Mouse (Mus musculus): ENCODE results near the gene Brinp2. TPM values are rescaled to one million over a fixed set of nuclear protein-coding genes. Genes with fewer than 3 reads are reported as not detected.

The Brinp2 gene
- polyA plus RNA-seq, 1 experiment from 2014 or later, result 0.11 TPM

DNA sequence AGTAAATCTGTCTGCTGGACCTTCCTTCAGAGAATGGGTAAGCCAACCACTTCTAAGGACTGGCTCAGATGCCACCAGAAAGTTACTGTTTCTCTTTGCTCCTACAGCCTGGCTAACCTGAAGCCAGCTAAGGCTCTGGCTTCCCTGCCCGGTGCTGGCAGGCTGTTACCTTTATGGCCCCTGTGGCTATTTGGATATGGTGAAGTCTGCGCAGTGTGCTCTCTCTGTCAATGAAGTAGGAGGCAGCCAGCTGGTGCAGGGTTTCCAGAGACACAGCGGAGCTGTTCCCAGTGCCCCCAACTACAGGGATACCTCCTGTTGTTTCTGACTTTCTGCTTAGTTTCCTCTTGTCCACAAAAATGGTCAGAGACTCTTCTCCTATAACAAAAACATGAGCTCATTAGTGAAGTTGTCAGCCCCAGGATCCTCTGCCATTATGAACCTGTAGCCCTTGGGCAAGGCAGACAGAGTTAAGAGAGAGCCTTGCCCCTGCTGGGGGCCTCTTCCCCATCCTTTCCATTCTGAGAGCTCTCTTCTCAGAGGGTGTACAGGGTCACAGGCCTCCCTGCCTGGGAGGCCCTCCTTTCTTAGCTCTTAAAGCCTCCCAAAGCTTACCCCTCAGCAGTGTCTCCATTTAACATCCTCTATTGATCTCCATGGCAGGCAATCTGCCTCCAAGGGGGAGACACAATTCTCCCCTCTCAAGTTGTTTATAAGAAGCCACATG lies 89.7 kb downstream of the Brinp2 start:
- Histone ChIP-seq H3K4me2 (replicated peaks; ENCODE audit: low read depth, low read length) (no peak overlapping the region), H3K27me3 (ENCODE audit: control insufficient read depth, insufficient read depth, low read length) (no peaks in the 10 kb centered on the region), H3K36me3 (ENCODE audit: control insufficient read depth, insufficient read depth, low read length) (no peaks in the 10 kb centered on the region), H3K4me1 (ENCODE audit: control insufficient read depth, insufficient read depth, low read length) (no peaks in the 10 kb centered on the region), H3K4me3 (ENCODE audit: low read length) (no peak overlapping the region), H3K9me3 (ENCODE audit: control insufficient read depth, low read length) (no peaks in the 10 kb centered on the region), H3K9ac (ENCODE audit: low read depth, low read length) (no peak overlapping the region), H3K27ac (ENCODE audit: low read depth, low read length) (no peak overlapping the region)
- ATAC-seq (ENCODE audit: low FRiP score, low TSS enrichment), result no peak
- 35% methylated on average over 3 of the region's 3 CpGs for WGBS

DNA sequence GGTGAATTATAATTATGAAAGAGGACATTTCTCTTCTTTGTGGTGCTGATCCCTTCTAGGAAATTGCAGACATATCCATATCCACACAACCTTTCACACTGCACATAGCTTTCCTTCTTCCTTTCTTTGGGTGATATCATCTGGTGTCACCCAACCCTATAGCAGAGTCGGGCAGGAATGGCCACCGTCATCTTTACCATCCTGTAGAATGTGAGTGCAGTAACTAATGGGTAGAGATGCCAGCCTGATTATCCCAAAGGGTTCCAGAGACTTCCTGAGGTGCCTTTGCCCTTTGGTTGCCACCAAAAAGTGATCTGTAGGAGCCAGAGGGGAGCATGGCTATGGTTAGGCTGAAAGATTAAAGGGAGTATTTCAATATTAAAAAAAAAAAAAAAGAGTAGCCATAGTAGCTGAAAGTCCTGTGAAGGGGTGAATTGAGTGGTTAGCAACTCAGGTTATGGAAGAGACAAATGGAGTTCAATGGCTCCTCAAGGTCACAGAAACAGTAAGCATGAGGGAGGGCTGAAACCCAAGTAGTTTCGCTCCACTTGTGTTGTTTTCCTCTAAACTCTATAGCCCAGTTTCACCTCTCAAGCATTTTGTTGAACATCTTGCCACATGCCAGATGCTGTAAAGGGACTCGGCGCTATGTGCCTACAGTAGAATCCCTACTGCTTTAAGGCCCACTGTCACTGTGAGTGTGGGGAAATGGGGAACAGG lies 96.5 kb downstream of the Brinp2 start:
- ATAC-seq (ENCODE audit: low FRiP score, low TSS enrichment), result no peak; the same call in 1 of the 2 replicates
- H3K27ac ChIP-seq (ENCODE audit: low read depth, low read length), result no peak overlapping the region

DNA sequence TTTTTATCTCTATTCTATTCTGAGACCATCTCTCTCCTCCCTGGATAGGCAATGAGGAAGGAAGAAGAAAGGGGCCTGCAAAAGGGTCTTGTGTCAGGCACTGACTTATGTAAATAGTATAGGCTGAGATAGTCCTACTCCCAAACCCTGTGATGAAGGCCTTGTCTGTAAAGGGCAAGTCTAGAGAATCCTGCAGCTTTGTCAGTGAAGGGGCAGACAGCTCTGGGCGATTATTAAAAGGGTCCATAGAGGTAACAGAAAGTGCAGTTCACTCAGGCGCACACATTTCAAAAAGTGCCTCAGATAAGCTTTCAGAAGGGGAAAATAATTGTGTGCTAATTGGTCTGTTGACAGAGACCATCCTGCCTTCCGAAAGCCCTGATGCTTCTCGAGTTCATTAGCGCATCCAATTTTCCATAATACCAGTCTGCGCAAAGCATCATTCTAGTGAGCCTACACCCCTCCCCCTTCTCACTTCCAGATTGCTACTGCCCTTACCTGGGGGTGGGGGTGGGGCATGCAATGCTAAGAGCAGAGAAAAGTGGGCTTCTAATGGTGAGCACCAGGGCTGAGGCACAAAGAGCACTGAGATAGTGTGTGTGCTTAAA lies 97.3 kb downstream of the Brinp2 start:
- H3K9ac ChIP-seq (ENCODE audit: low read depth, low read length), result no peak overlapping the region
- H3K9me3 ChIP-seq (ENCODE audit: control insufficient read depth, low read length), result no peaks in the 10 kb centered on the region
- H3K4me1 ChIP-seq (ENCODE audit: control insufficient read depth, insufficient read depth, low read length), result no peaks in the 10 kb centered on the region
- WGBS, result 84% methylated on average over 6 of the region's 6 CpGs
- H3K4me3 ChIP-seq (ENCODE audit: low read length), result no peak overlapping the region
- H3K27me3 ChIP-seq (ENCODE audit: control insufficient read depth, insufficient read depth, low read length), result no peaks in the 10 kb centered on the region
- no peaks in the 10 kb centered on the region for H3K36me3 ChIP-seq (ENCODE audit: control insufficient read depth, insufficient read depth, low read length)
- no peak for ATAC-seq (ENCODE audit: low FRiP score, low TSS enrichment)
- no peak overlapping the region for H3K27ac ChIP-seq (ENCODE audit: low read depth, low read length)
- no peak overlapping the region for H3K4me2 ChIP-seq (replicated peaks; ENCODE audit: low read depth, low read length)

More for the DNA sequence above, 96.5 kb downstream of the Brinp2 start:
- no peaks in the 10 kb centered on the region for H3K36me3 ChIP-seq (ENCODE audit: control insufficient read depth, insufficient read depth, low read length)
- no peak overlapping the region for H3K4me2 ChIP-seq (replicated peaks; ENCODE audit: low read depth, low read length)
- H3K27me3 ChIP-seq (ENCODE audit: control insufficient read depth, insufficient read depth, low read length), result no peaks in the 10 kb centered on the region
- H3K9ac ChIP-seq (ENCODE audit: low read depth, low read length), result no peak overlapping the region
- H3K4me3 ChIP-seq (ENCODE audit: low read length), result no peak overlapping the region
- 81% methylated on average over 5 of the region's 5 CpGs for WGBS
- no peaks in the 10 kb centered on the region for H3K9me3 ChIP-seq (ENCODE audit: control insufficient read depth, low read length)
- no peaks in the 10 kb centered on the region for H3K4me1 ChIP-seq (ENCODE audit: control insufficient read depth, insufficient read depth, low read length)

DNA sequence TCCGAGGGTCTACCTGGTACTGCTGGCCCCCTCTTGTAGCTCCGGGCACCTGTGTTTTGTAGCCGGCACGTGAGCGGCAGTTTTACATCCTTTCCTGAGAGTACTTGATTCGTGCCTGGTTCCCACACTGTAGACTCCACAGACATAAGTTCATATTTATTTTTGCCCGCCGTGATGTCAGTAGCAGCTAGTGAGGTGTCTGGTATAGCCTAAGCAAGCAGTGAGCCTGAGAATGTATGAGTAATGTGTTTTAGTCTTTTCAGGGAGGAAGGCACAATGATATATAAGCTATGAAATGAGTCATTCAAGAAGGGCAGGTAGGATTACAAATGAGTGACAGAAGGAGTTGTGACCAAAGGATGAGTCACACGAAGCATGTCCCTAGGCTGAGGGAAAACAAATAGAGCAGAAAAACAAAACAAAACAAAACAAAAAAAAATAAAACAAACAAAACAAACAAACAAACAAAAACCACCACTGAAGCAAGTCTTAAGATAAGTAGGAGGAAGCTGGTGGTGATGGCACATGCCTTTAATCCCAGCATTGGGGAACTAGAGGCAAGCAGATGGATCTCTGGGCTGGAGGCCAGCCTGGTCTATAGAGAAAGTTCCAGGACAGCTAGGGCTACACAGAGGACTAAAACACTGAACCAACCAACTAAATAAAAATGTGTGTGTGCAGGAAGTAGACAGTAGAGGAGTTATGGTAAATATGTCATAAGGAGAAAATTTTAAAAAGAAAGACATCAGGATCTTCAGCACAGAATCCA lies 100.0 kb downstream of the Brinp2 start:
- Histone ChIP-seq H3K36me3 (ENCODE audit: control insufficient read depth, insufficient read depth, low read length) (no peaks in the 10 kb centered on the region), H3K4me3 (ENCODE audit: low read length) (no peak overlapping the region), H3K4me1 (ENCODE audit: control insufficient read depth, insufficient read depth, low read length) (no peaks in the 10 kb centered on the region), H3K27ac (ENCODE audit: low read depth, low read length) (no peak overlapping the region), H3K4me2 (replicated peaks; ENCODE audit: low read depth, low read length) (no peak overlapping the region), H3K27me3 (ENCODE audit: control insufficient read depth, insufficient read depth, low read length) (no peaks in the 10 kb centered on the region), H3K9ac (ENCODE audit: low read depth, low read length) (no peak overlapping the region), H3K9me3 (ENCODE audit: control insufficient read depth, low read length) (no peaks in the 10 kb centered on the region)
- ATAC-seq (ENCODE audit: low FRiP score, low TSS enrichment), result no peak
- WGBS, result 73% methylated on average over 9 of the region's 9 CpGs

DNA sequence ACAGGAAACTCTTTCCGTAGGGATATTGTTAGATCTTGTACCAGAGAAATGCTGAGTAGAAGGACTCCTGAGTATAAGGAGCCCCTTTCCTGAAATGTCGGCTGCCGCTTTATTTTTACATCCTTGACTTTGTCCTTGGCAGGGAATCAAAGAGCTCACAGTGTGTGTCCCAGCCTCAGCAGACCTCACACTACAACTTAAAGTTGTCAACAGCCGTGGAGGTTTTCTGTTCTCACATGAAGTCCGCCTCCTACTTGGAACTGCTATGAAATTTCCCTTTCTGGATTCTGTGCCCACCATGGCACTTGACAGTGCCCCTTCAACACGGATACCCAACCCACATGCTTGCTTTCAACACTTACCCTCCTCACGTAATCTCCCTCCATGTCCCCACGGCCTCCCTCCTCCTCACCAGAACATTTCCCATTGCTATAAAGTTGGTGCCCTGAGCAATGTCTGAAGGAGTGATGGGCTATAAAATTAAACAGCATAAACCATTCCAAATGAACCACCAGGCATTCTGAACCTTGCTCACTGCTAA lies 103.4 kb downstream of the Brinp2 start:
- ATAC-seq (ENCODE audit: low FRiP score, low TSS enrichment), result no peak
- Histone ChIP-seq H3K9me3 (ENCODE audit: control insufficient read depth, low read length) (no peaks in the 10 kb centered on the region), H3K4me2 (replicated peaks; ENCODE audit: low read depth, low read length) (no peak overlapping the region), H3K4me3 (ENCODE audit: low read length) (no peak overlapping the region), H3K4me1 (ENCODE audit: control insufficient read depth, insufficient read depth, low read length) (no peaks in the 10 kb centered on the region), H3K36me3 (ENCODE audit: control insufficient read depth, insufficient read depth, low read length) (no peaks in the 10 kb centered on the region), H3K9ac (ENCODE audit: low read depth, low read length) (no peak overlapping the region), H3K27me3 (ENCODE audit: control insufficient read depth, insufficient read depth, low read length) (no peaks in the 10 kb centered on the region), H3K27ac (ENCODE audit: low read depth, low read length) (no peak overlapping the region)
- WGBS, result 73% methylated on average over 8 of the region's 8 CpGs

DNA sequence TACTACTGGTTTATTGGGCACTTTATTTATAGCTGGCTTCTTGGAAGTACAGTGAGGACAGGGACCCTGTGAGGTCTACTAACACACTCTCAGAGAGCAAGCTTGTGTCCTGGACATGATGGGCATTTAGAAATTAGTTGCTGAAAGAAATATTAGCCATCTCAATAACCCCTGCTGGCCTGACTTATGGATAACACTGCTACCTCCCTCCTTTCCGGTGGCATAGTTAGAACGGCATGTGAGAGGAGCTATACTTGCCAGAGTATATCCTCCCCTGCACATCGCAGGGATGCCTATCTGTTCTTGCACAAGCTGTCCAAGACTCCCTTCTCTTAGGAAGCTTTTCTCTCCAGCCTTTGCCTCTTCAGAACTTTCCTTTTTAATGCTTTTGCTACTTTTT lies 107.9 kb downstream of the Brinp2 start:
- Histone ChIP-seq H3K9me3 (ENCODE audit: control insufficient read depth, low read length) (no peaks in the 10 kb centered on the region), H3K36me3 (ENCODE audit: control insufficient read depth, insufficient read depth, low read length) (no peaks in the 10 kb centered on the region), H3K9ac (ENCODE audit: low read depth, low read length) (no peak overlapping the region), H3K4me3 (ENCODE audit: low read length) (no peak overlapping the region), H3K27me3 (ENCODE audit: control insufficient read depth, insufficient read depth, low read length) (no peaks in the 10 kb centered on the region), H3K4me1 (ENCODE audit: control insufficient read depth, insufficient read depth, low read length) (no peaks in the 10 kb centered on the region), H3K27ac (ENCODE audit: low read depth, low read length) (no peak overlapping the region), H3K4me2 (replicated peaks; ENCODE audit: low read depth, low read length) (no peak overlapping the region)
- WGBS, result 82% methylated on average over 3 of the region's 3 CpGs
- no peak for ATAC-seq (ENCODE audit: low FRiP score, low TSS enrichment)

DNA sequence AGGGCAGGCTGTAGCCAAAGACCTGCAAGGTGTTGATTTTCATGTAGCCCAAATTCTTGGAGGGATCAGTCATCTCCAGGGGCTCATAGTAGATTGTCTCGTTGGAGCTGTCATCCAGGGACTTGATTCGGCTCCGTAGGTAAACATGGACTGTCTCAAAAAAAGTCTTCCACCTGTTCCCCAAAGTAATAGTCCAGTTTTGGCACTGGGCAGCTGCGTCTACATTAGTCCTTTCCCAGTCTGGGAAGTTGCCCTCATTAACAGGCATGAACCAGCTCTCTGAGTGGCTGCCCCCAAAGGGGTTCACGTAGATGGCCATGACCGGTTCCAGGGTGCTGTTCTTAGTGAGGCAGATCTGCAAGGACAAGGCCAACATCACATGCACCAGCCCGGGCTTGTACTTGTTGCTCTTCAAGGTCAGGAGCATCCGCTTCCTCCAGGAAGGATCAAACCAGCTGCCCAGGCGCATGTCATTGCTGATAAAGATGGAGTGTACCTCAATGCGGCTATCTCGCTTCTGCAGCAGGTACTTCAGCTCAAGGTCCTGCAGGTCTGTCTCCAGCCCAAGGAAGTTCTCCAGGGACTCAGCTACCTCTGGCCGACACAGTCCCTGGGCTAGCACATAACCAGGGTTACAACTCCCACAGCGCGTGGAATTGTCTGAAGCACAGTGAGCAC lies 109.5 kb downstream of the Brinp2 start:
- no peak overlapping the region for H3K4me3 ChIP-seq (ENCODE audit: low read length)
- no peaks in the 10 kb centered on the region for H3K4me1 ChIP-seq (ENCODE audit: control insufficient read depth, insufficient read depth, low read length)
- no peak overlapping the region for H3K27ac ChIP-seq (ENCODE audit: low read depth, low read length)
- ATAC-seq (ENCODE audit: low FRiP score, low TSS enrichment), result no peak
- WGBS, result 92% methylated on average over 14 of the region's 14 CpGs
- no peak overlapping the region for H3K9ac ChIP-seq (ENCODE audit: low read depth, low read length)
- H3K4me2 ChIP-seq (replicated peaks; ENCODE audit: low read depth, low read length), result no peak overlapping the region
- H3K36me3 ChIP-seq (ENCODE audit: control insufficient read depth, insufficient read depth, low read length), result no peaks in the 10 kb centered on the region
- H3K27me3 ChIP-seq (ENCODE audit: control insufficient read depth, insufficient read depth, low read length), result no peaks in the 10 kb centered on the region
- no peaks in the 10 kb centered on the region for H3K9me3 ChIP-seq (ENCODE audit: control insufficient read depth, low read length)

DNA sequence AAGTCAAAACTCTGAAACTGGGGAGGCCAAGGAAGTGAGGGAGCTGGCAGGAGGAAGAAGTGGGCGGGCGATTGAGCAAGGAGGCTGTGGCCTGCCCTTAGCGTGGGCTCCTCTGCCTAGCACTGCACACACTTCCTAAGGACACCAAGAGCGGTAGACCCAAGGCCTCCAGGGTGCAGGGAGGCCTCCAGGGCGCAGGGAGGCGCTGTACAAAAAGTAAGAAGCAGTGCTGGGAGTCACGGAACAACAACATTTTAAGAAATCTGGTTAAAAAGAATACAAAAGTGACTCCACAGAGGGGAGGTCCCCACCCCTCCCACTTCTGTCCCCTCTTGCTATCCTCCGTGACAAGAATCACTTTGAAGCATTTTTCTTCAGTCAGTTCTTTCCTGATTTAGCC lies 110.6 kb downstream of the Brinp2 start:
- Histone ChIP-seq H3K27ac (ENCODE audit: low read depth, low read length) (no peak overlapping the region), H3K9ac (ENCODE audit: low read depth, low read length) (no peak overlapping the region), H3K4me2 (replicated peaks; ENCODE audit: low read depth, low read length) (no peak overlapping the region), H3K4me1 (ENCODE audit: control insufficient read depth, insufficient read depth, low read length) (no peaks in the 10 kb centered on the region), H3K4me3 (ENCODE audit: low read length) (no peak overlapping the region), H3K36me3 (ENCODE audit: control insufficient read depth, insufficient read depth, low read length) (no peaks in the 10 kb centered on the region), H3K27me3 (ENCODE audit: control insufficient read depth, insufficient read depth, low read length) (no peaks in the 10 kb centered on the region), H3K9me3 (ENCODE audit: control insufficient read depth, low read length) (no peaks in the 10 kb centered on the region)
- WGBS, result 81% methylated on average over 8 of the region's 8 CpGs
- ATAC-seq (ENCODE audit: low FRiP score, low TSS enrichment), result no peak

Data from kidney, embryonic 14.5 days (tissue).